Mouse (Mus musculus): ENCODE measurements around the gene Fam110a. TPM values are rescaled to one million over a fixed set of nuclear protein-coding genes. Genes with fewer than 3 reads are reported as not detected.
A peak's percentile ranks its signal among the peaks of the same experiment; 100 is the strongest.
"Not testable (repeated sequence)": the region's sequence is repeated elsewhere in the genome, so short reads cannot be mapped to it uniquely, and the experiment has no call there.

Fam110a gene
- total RNA-seq, 2 experiments from 2014 or later, result 3.8 to 5.6 TPM

- peak; percentile 23 for ATAC-seq (replicated peaks; ENCODE audit: poor library complexity)
Observed at GRCm38 (mm10) chr2:151997776-151998504, 17.9 kb upstream of the Fam110a start.

GRCm38 (mm10) chr2:151997190-151997575 lies 17.2 kb upstream of the Fam110a start:
- not testable (repeated sequence) for ATAC-seq (replicated peaks; ENCODE audit: poor library complexity)

GRCm38 (mm10) chr2:151996229-151997189 lies 16.5 kb upstream of the Fam110a start, which contains the start of gene Slc52a3:
Gene Slc52a3, plus strand, starts transcription at chr2:151996511.
- peak; percentile 74 for ATAC-seq (replicated peaks; ENCODE audit: poor library complexity)

- peak; percentile 67 for ATAC-seq (replicated peaks; ENCODE audit: poor library complexity)
Observed at GRCm38 (mm10) chr2:151994350-151995122, 14.5 kb upstream of the Fam110a start.

- no peak for ATAC-seq (replicated peaks; ENCODE audit: poor library complexity)
Observed at GRCm38 (mm10) chr2:151991446-151991845, 11.4 kb upstream of the Fam110a start.

- no peak for ATAC-seq (replicated peaks; ENCODE audit: poor library complexity)
Observed at GRCm38 (mm10) chr2:151990985-151991394, 11.0 kb upstream of the Fam110a start.

GRCm38 (mm10) chr2:151988978-151989377 lies 9.0 kb upstream of the Fam110a start:
- 0 out of 2 replicates have a peak, but pooled peaks have one; percentile 30 for ATAC-seq (replicated peaks; ENCODE audit: poor library complexity)

GRCm38 (mm10) chr2:151986958-151987357 lies 6.9 kb upstream of the Fam110a start:
- no peak for ATAC-seq (replicated peaks; ENCODE audit: poor library complexity)

- peak; percentile 43; the same call in 1 of the 2 replicates for ATAC-seq (replicated peaks; ENCODE audit: poor library complexity)
Observed at GRCm38 (mm10) chr2:151985426-151986172, 5.6 kb upstream of the Fam110a start.

- no peak for ATAC-seq (replicated peaks; ENCODE audit: poor library complexity)
Observed at GRCm38 (mm10) chr2:151984019-151984418, 4.0 kb upstream of the Fam110a start.

GRCm38 (mm10) chr2:151982476-151982875 lies 2.5 kb upstream of the Fam110a start:
- ATAC-seq (replicated peaks; ENCODE audit: poor library complexity), result no peak

- ATAC-seq (replicated peaks; ENCODE audit: poor library complexity), result no peak
Observed at GRCm38 (mm10) chr2:151981268-151981667, 1.2 kb upstream of the Fam110a start.

- no peak for ATAC-seq (replicated peaks; ENCODE audit: poor library complexity)
Observed at GRCm38 (mm10) chr2:151980355-151980693, 305 bp upstream of the Fam110a start.

- no peak for ATAC-seq (replicated peaks; ENCODE audit: poor library complexity)
Observed at GRCm38 (mm10) chr2:151978494-151978893, 1.5 kb downstream of the Fam110a start.

GRCm38 (mm10) chr2:151977689-151978440 lies 2.2 kb downstream of the Fam110a start:
- ATAC-seq (replicated peaks; ENCODE audit: poor library complexity), result peak; percentile 7; the same call in 1 of the 2 replicates

- no peak for ATAC-seq (replicated peaks; ENCODE audit: poor library complexity)
Observed at GRCm38 (mm10) chr2:151976067-151976466, 4.0 kb downstream of the Fam110a start.

- no peak for ATAC-seq (replicated peaks; ENCODE audit: poor library complexity)
Observed at GRCm38 (mm10) chr2:151975295-151975694, 4.7 kb downstream of the Fam110a start.

GRCm38 (mm10) chr2:151973595-151974562 lies 6.1 kb downstream of the Fam110a start:
- peak; percentile 36 for ATAC-seq (replicated peaks; ENCODE audit: poor library complexity)

All from megakaryocyte progenitor cell, adult 5-6 weeks (primary cell).